In the genomic region with DNA sequence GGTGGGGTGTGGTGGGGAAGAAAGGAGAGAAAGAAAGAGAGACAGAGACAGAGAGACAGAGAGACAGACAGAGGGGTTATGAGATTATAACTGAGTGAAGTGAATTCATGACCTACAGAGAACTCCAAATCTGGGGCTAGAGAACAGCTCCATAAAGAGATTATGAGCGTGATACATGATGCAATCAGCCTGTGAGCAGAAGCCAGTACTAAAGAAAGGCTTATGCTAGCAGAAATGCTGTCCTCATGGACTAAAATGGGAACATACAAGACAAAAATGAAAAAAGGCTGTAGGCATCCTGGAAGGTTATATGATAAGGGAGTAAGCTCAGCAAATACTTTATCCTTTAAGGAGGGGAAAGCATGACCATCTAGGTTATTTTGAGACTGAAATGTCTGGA, we compare ENCODE assay signal across 28 mouse cellular contexts.
"Had no signal": no experiment of that assay in that cellular context is flagged by ENCODE, and none has a peak within 500 bp of the region (broad histone marks: within the 10 kb centered on the region; RNA-seq: fewer than 3 reads in every experiment).

No protein-coding gene starts in this region.

- H3K27ac ChIP-seq: embryonic facial prominence, embryonic 10.5 days; embryonic facial prominence, embryonic 12.5 days; embryonic facial prominence, embryonic 13.5 days; embryonic facial prominence, embryonic 15.5 days; forebrain, embryonic 10.5 days; forebrain, embryonic 12.5 days; forebrain, embryonic 13.5 days; forebrain, embryonic 15.5 days; gastrocnemius, adult 2 months; heart, adult 2 months; heart, embryonic 10.5 days had no signal

- H3K4me3 ChIP-seq: embryonic facial prominence, embryonic 10.5 days; embryonic facial prominence, embryonic 12.5 days; embryonic facial prominence, embryonic 13.5 days; embryonic facial prominence, embryonic 15.5 days; erythroblast, embryonic 14.5 days; forebrain, embryonic 10.5 days; forebrain, embryonic 12.5 days; forebrain, embryonic 13.5 days; forebrain, embryonic 15.5 days; gastrocnemius, adult 2 months; heart, adult 2 months; heart, embryonic 10.5 days had no signal

- DNase-seq: cerebellum, adult 8-10 months; cerebellum, adult 9-10 months; cerebellum, adult 9-11 months; cerebellum, postnatal 14 days; cerebellum, postnatal 25 days; cerebellum, postnatal 36 days; embryo, embryonic 11 days; forebrain, postnatal 0 days; gastrocnemius, adult 2 months; gastrocnemius, postnatal 10 days; gastrocnemius, postnatal 14 days; gastrocnemius, postnatal 25 days; gastrocnemius, postnatal 36 days; heart, adult 11 months; heart, adult 18-20 months; heart, adult 2 months had no signal

- ATAC-seq: forebrain, embryonic 13.5 days; forebrain, embryonic 14.5 days; forebrain, embryonic 15.5 days; forebrain, embryonic 16.5 days; forebrain, postnatal 0 days had no signal

- H3K4me1 ChIP-seq: embryonic facial prominence, embryonic 10.5 days; embryonic facial prominence, embryonic 12.5 days; embryonic facial prominence, embryonic 13.5 days; embryonic facial prominence, embryonic 15.5 days; forebrain, embryonic 10.5 days; forebrain, embryonic 12.5 days; forebrain, embryonic 13.5 days; forebrain, embryonic 15.5 days; heart, embryonic 10.5 days had no signal
